Mouse (Mus musculus) yolk sac, embryonic 10.5 days (tissue): ENCODE results near the gene Olfr972.
"Not testable (repeated sequence)": the region's sequence is repeated elsewhere in the genome, so short reads cannot be mapped to it uniquely, and the experiment has no call there.

Experiments
- DNase-seq: peaks from one replicate; pipeline ENCODE4 v3.0.0-alpha.2; 2017; ENCODE audit warnings: low spot score

The Olfr972 gene

GRCm38 (mm10) chr9:39866122-39866521 is at the start of gene Olfr972:
Olfr972 (plus strand) TSS chr9:39866422.
- DNase-seq, result no peak

DNA sequence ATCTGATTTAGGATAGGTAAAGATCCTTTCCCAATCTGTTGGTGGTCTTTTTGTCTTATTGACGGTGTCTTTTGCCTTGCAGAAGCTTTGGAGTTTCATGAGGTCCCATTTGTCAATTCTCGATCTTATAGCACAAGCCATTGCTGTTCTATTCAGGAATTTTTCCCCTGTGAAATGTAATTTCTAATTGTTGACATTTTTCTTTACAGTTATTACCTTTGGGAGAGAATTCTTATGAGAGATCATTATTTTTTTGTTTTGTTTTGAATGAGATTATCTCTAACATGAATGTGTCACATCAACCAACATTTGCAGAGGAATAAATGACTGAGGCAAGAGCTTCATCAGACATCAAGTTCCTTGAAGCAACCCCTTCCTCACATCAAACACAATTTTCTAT is 29.6 kb upstream of the Olfr972 start, which contains the start of gene Olfr971:
Gene Olfr971, plus strand, starts transcription at position 301 of the 400 bp plus-strand sequence.
- not testable (repeated sequence) for DNase-seq

- not testable (repeated sequence) for DNase-seq
Observed at GRCm38 (mm10) chr9:39871986-39872385, 5.8 kb downstream of the Olfr972 start.

- not testable (repeated sequence) for DNase-seq
Observed at GRCm38 (mm10) chr9:39877541-39878396, 11.5 kb downstream of the Olfr972 start.

- DNase-seq, result no peak
Observed at GRCm38 (mm10) chr9:39905106-39905505, 38.9 kb downstream of the Olfr972 start.

DNA sequence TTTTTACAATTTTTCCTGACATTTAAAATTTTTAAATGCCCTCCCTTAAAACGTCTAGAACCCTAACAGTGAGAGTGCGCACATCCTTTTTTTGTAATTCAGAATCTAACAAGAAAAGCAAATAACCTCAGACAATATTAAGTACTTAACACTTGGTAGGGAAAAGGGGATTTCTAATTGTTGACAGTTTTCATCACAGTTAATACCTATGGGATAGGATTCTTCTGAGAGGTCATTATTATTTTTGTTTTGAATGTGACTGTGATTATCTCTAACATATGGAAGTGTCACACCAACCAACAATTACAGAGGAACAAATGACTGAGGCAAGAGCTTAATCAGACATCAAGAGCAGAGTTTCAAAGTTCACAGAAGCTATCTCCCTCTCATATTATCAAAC is 40.8 kb downstream of the Olfr972 start, which contains the start of gene Olfr229:
Gene Olfr229, plus strand, starts transcription at position 301 of the 400 bp plus-strand sequence.
- DNase-seq, result no peak

- DNase-seq, result no peak
Observed at GRCm38 (mm10) chr9:39909939-39910338, 43.7 kb downstream of the Olfr972 start.
